Mouse (Mus musculus): ENCODE results near the gene Lbh.

GRCm38 (mm10) chr17:72901705-72902104, 16.4 kb upstream of the Lbh start:
- TF ChIP-seq POLR2A (IDR thresholded peaks at IDR 0.05; ENCODE audit: insufficient read depth, low read depth, low read length) (no peak), CTCF (IDR thresholded peaks at IDR 0.05) (no peak)
